Mouse (Mus musculus) intestine, embryonic 14.5 days (tissue): ENCODE measurements at regions not wholly inside any gene's neighbourhood (a gene's known extent, or its start where the extent isn't known, plus 50 kb on each side); places are given as distances from the start of the nearest gene placed in this dataset.

Experiments
- ATAC-seq: fragments of 200-750 bp; cut with Nextera tagmentation; replicated peaks from 2 replicates; pipeline ENCODE4 v1.8.0; 2017; ENCODE audit warnings: low read depth, moderate number of reproducible peaks, moderate TSS enrichment, moderate library complexity; ENCODE audit not compliant: low FRiP score, low TSS enrichment
- DNase-seq: peaks from one replicate; pipeline ENCODE4 v3.0.0-alpha.2; 2018; ENCODE audit warnings: low spot score
- H3K27ac ChIP-seq: fragments of 300-500 bp; sonication (generic); 2 replicates; pipeline ENCODE4 v1.5.1; 2014; ENCODE audit warnings: low read depth, mild to moderate bottlenecking, control low read depth
- H3K27me3 ChIP-seq: fragments of 300-500 bp; sonication (generic); replicated peaks from 2 replicates; pipeline ENCODE4 v1.6.1; 2014; ENCODE audit warnings: low read length, control low read depth; ENCODE audit not compliant: control insufficient read depth, insufficient read depth
- H3K36me3 ChIP-seq: fragments of 300-500 bp; sonication (generic); 2 replicates; pipeline ENCODE4 v1.6.1; 2014; ENCODE audit warnings: low read length, control low read depth; ENCODE audit not compliant: control insufficient read depth, insufficient read depth
- H3K4me1 ChIP-seq: fragments of 300-500 bp; sonication (generic); replicated peaks from 2 replicates; pipeline ENCODE4 v1.6.1; 2014; ENCODE audit warnings: low read length, control low read depth, mixed read lengths; ENCODE audit not compliant: control insufficient read depth, insufficient read depth
- H3K4me2 ChIP-seq: fragments of 300-500 bp; sonication (generic); 2 replicates; pipeline ENCODE4 v1.6.1; 2014; ENCODE audit warnings: low read length
- H3K4me3 ChIP-seq: fragments of 300-500 bp; sonication (generic); 2 replicates; pipeline ENCODE4 v1.5.1; 2014; ENCODE audit warnings: low read depth, low read length, control low read depth, mixed read lengths
- H3K9ac ChIP-seq: fragments of 300-500 bp; sonication (generic); 2 replicates; pipeline ENCODE4 v1.6.1; 2014; ENCODE audit warnings: mild to moderate bottlenecking, low read length
- H3K9me3 ChIP-seq: fragments of 300-500 bp; sonication (generic); 2 replicates; pipeline ENCODE4 v1.6.1; 2016; ENCODE audit warnings: low read length, control low read depth; ENCODE audit not compliant: control insufficient read depth
- WGBS: fragments of 180-500 bp; shearing (Covaris S2); extraction: QIAGEN DNeasy Blood & Tissue Kit; methylation state at CpG from one replicate; pipeline ENCODE4 v1.1.7; 2014; 5-methylcytosine and 5-hydroxymethylcytosine counted together

DNA sequence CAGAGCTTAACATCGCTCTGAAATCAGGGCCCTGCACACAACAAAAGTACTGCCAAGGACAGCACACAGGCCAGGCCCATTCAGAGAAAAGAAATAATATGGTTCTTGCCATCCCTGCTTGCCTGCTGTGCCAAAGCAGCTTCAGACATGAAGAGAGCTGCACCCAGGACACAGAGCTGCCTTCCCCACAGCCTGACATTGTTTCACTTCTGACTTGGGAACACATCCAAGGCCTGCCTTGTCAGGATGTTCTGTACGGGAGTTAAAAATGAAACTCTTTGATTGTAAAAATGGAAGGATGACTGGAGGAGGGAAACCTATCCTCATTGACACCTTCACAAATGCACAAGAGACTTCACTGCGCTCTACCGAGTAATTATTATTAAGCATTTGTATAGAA is 114.0 kb upstream of the Ube2e3 start:
- 77% methylated on average over 4 of the region's 4 CpGs for WGBS
- no peaks in the 10 kb centered on the region for H3K36me3 ChIP-seq
- H3K9me3 ChIP-seq, result no peaks in the 10 kb centered on the region
- no peak overlapping the region for H3K9ac ChIP-seq
- H3K4me1 ChIP-seq, result no peaks in the 10 kb centered on the region
- DNase-seq (no peak), ATAC-seq (no peak)
- H3K27ac ChIP-seq, result no peak overlapping the region
- no peak overlapping the region for H3K4me2 ChIP-seq
- no peaks in the 10 kb centered on the region for H3K27me3 ChIP-seq
- no peak overlapping the region for H3K4me3 ChIP-seq

DNA sequence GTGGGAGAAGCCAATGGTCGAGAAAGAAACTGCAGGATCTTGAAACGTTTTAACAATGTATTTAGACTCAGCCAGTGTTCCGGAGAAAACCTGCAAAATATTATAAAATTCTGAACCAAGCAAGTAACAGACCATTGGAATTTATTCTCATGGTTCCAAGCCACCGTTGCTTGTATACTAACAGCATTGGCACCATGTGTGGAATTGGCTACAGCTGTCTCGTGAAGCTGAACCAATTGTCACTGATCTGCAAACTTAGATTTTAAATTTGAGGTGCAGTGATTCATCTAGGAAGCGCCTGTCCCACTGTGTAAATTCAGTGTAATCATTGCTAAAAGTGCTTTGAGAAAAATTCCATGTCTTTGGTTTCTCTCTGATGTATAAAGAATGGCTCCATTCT is 137.8 kb upstream of the Ube2e3 start:
- Histone ChIP-seq H3K4me3 (no peak overlapping the region), H3K4me2 (no peak overlapping the region), H3K27ac (no peak overlapping the region), H3K9me3 (no peaks in the 10 kb centered on the region), H3K36me3 (no peaks in the 10 kb centered on the region), H3K4me1 (no peaks in the 10 kb centered on the region), H3K27me3 (no peaks in the 10 kb centered on the region), H3K9ac (no peak overlapping the region)
- ATAC-seq, result no peak
- DNase-seq, result no peak
- 79% methylated on average over 6 of the region's 6 CpGs for WGBS

- Histone ChIP-seq H3K36me3 (no peaks in the 10 kb centered on the region), H3K4me2 (no peak overlapping the region), H3K27me3 (no peaks in the 10 kb centered on the region), H3K4me3 (no peak overlapping the region), H3K9ac (no peak overlapping the region), H3K27ac (no peak overlapping the region), H3K4me1 (no peaks in the 10 kb centered on the region), H3K9me3 (no peaks in the 10 kb centered on the region)
- WGBS, result 95% methylated on average over 7 of the region's 7 CpGs
- ATAC-seq (no peak), DNase-seq (no peak)
Measured at GRCm38 (mm10) chr2:78726060-78726459, 141.9 kb upstream of the Ube2e3 start.

DNA sequence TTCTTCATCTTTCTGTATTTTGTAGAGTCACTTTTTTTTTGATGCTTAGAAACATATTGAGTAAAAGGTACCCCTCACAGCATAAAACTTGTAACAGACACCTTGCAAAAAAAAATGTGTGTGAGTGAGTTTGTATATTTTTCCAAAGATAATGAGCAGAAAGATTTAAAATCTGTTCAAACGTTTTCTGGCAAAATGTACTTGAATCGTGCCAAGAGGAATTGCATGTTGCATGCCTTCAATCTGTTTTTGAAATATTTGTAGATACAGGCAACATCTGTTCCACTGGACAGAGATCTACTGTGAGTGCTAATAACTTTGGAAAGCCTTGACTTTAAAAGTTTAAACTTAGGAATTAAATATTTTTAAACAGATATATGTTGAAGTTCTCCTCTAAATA is 143.5 kb upstream of the Ube2e3 start:
- 27% methylated on average over 2 of the region's 2 CpGs for WGBS
- H3K4me3 ChIP-seq, result no peak overlapping the region
- no peaks in the 10 kb centered on the region for H3K27me3 ChIP-seq
- no peak overlapping the region for H3K4me2 ChIP-seq
- H3K4me1 ChIP-seq, result 0 out of 2 replicates have a peak, but pooled peaks cover under 1% of the 10 kb centered on the region
- no peaks in the 10 kb centered on the region for H3K9me3 ChIP-seq
- ATAC-seq (no peak), DNase-seq (no peak)
- H3K9ac ChIP-seq, result no peak overlapping the region
- no peak overlapping the region for H3K27ac ChIP-seq
- H3K36me3 ChIP-seq, result no peaks in the 10 kb centered on the region

DNA sequence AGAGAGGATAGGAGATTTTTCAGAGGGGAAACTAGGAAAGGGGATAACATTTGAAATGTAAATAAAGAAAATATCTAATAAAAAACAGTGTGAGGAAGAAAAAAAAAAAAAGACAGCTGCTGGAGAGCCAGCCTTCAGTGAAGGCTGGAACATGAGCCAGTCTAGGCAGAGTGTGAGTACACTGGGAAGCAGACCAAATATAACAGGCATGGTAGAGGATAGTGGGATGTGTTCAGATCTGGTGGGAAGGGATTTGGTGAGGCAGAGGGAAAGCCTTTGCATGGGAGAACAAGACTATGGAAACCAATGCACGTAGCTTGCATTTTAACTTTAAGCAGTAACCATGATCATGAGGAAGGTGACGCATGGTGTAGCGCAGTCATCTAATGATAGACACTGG is 144.5 kb upstream of the Ube2e3 start:
- no peaks in the 10 kb centered on the region for H3K36me3 ChIP-seq
- no peaks in the 10 kb centered on the region for H3K27me3 ChIP-seq
- no peak overlapping the region for H3K4me2 ChIP-seq
- H3K9me3 ChIP-seq, result no peaks in the 10 kb centered on the region
- no peak overlapping the region for H3K9ac ChIP-seq
- ATAC-seq (no peak), DNase-seq (no peak)
- H3K4me3 ChIP-seq, result no peak overlapping the region
- no peak overlapping the region for H3K27ac ChIP-seq
- H3K4me1 ChIP-seq, result 0 out of 2 replicates have a peak, but pooled peaks cover 5% of the 10 kb centered on the region
- WGBS, result 98% methylated on average over 3 of the region's 3 CpGs

DNA sequence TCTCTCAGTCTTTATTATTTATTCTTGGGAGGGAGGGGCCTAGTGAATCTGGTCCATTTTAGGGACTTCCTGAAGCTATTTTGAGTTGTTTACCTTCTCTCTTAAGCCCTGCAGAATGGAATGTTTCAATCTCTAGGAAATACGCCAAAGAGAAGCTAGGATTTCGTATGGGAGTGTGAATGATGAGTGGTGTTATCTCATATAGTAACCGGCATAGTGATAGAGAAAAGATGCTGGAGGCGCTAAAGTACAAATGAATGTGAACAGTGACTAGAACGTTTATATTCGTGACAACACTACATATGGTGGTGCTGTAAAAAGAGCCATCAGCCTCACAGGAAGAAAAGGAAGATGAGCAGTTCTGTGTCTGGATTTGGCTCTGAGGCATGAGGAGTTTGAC is 145.2 kb upstream of the Ube2e3 start:
- no peak for ATAC-seq
- DNase-seq, result no peak
- Histone ChIP-seq H3K9me3 (no peaks in the 10 kb centered on the region), H3K4me3 (no peak overlapping the region), H3K27me3 (no peaks in the 10 kb centered on the region), H3K27ac (no peak overlapping the region), H3K9ac (no peak overlapping the region), H3K36me3 (no peaks in the 10 kb centered on the region), H3K4me1 (0 out of 2 replicates have a peak, but pooled peaks cover 5% of the 10 kb centered on the region), H3K4me2 (no peak overlapping the region)
- 59% methylated on average over 6 of the region's 6 CpGs for WGBS

DNA sequence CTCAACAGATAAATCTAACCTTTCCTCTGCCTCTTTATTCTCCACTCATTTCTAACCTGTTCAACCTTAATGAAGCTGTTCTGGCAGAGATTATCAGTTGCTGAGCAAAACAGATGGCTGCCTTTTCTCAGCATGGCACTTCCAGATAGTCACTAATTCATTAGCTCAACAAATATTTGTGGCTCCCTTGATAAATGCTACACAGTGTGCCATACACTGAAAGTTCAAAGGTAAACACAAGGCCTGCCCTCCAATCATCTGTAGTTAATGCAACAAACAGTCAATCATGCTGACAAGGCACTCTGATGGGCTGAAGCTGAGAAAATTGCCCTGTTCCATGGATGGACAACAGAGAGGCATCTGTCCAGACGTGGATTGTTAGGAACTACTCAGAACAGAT is 149.4 kb upstream of the Ube2e3 start:
- no peaks in the 10 kb centered on the region for H3K27me3 ChIP-seq
- 0 out of 2 replicates have a peak, but pooled peaks cover 5% of the 10 kb centered on the region for H3K4me1 ChIP-seq
- H3K36me3 ChIP-seq, result no peaks in the 10 kb centered on the region
- no peak overlapping the region for H3K4me3 ChIP-seq
- no peaks in the 10 kb centered on the region for H3K9me3 ChIP-seq
- WGBS, result 30% methylated on average over 1 of the region's 1 CpGs
- H3K9ac ChIP-seq, result no peak overlapping the region
- no peak overlapping the region for H3K4me2 ChIP-seq
- H3K27ac ChIP-seq, result no peak overlapping the region
- DNase-seq (no peak), ATAC-seq (no peak)

DNA sequence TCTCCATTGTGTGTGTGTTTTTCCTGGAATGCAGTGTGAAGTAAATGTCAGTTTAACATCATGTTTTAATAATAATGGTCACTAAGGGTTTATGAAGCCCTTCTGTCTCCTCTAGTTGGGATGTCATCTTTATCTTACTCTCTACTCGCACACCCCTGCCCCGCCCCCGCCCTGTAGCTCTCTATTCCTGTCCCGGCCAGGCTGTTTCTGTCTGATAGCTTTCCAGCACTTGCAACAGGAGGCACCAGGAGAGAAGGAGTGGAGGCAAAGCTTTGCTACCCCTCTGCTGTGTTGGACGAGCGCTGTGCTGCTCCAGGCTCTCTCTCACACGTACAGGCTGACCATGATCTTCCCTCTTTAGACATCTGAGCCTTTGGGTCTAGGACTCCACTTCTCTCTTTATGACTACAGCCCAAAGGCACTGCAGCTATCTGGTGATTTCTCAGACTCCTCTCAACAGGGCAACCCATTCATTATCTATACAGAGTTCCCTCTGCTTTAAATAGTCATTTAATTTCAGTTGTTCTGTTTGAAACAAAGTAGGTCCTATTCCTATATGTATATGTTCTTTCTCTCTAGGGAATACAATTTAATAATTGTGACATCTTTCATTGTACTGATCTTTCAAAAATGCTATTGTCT is 151.6 kb upstream of the Ube2e3 start:
- H3K27ac ChIP-seq, result no peak overlapping the region
- WGBS, result 61% methylated on average over 7 of the region's 7 CpGs
- no peak overlapping the region for H3K4me2 ChIP-seq
- ATAC-seq, result no peak
- H3K36me3 ChIP-seq, result no peaks in the 10 kb centered on the region
- H3K4me1 ChIP-seq, result 0 out of 2 replicates have a peak, but pooled peaks cover 5% of the 10 kb centered on the region
- no peak overlapping the region for H3K4me3 ChIP-seq
- DNase-seq, result no peak
- no peaks in the 10 kb centered on the region for H3K27me3 ChIP-seq
- H3K9ac ChIP-seq, result no peak overlapping the region
- H3K9me3 ChIP-seq, result no peaks in the 10 kb centered on the region

DNA sequence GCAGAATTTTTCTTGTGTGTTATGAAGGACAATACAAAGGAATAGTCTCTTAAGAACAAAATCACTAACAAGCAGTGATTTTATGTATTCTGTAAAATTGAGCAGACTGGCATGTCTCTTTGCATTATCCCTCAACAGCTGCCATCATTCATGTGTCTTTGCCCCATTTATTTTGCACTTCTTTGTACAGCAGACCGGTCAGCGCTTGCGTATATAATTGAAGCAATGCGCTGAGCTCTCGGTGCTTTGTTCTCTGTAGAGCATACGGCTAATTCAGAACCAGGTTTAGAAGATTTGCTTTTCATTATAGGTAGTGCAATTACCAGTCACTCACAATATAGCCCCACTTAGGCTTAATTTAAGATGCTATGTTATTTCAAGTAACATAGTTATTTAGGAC is 173.1 kb upstream of the Ube2e3 start:
- no peak overlapping the region for H3K9ac ChIP-seq
- no peak for ATAC-seq
- H3K9me3 ChIP-seq, result no peaks in the 10 kb centered on the region
- H3K27ac ChIP-seq, result no peak overlapping the region
- no peaks in the 10 kb centered on the region for H3K36me3 ChIP-seq
- WGBS, result 81% methylated on average over 6 of the region's 6 CpGs
- no peaks in the 10 kb centered on the region for H3K27me3 ChIP-seq
- no peaks in the 10 kb centered on the region for H3K4me1 ChIP-seq
- no peak for DNase-seq
- no peak overlapping the region for H3K4me3 ChIP-seq
- no peak overlapping the region for H3K4me2 ChIP-seq
